ENCODE assay signal across 8 mouse cellular contexts in genomic region chr17:24887291-24888080, GRCm38 (mm10). TPM values are rescaled to one million over a fixed set of nuclear protein-coding genes. Genes with fewer than 3 reads are reported as not detected.
A peak's percentile ranks its signal among the peaks of the same experiment; 100 is the strongest.
DNase-seq lines count a peak whose midpoint lies in the region; ATAC-seq lines count a peak whose summit lies in the region.

No protein-coding gene starts in this region.

- DNase-seq in CD4-positive, CD25-positive, alpha-beta regulatory T cell, adult 2 months (ENCODE audit: low read depth, low spot score), result peak; percentile 37
- no peak for DNase-seq in neural tube, embryonic 11.5 days (ENCODE audit: low spot score)
- no peak for DNase-seq in neural tube, embryonic 10.5 days (ENCODE audit: extremely low spot score, low spot score)
- peak; percentile 11 for DNase-seq in hindbrain, embryonic 11.5 days (ENCODE audit: low spot score)
- DNase-seq in left cerebral cortex, adult 9 months (ENCODE audit: low spot score in 2 of 2), result no peak

- WGBS in neural tube, embryonic 11.5 days, result 73% methylated on average over 18 of the region's 18 CpGs
- 68% methylated on average over 18 of the region's 18 CpGs for WGBS in hindbrain, embryonic 11.5 days
- 70% methylated on average over 18 of the region's 18 CpGs for WGBS in midbrain, embryonic 13.5 days

- peaks cover 14% of the 10 kb centered on the region for H3K4me1 ChIP-seq in neural tube, embryonic 11.5 days (ENCODE audit: control insufficient read depth, insufficient read depth, low read length)
- peaks cover 8% of the 10 kb centered on the region; the same call in 1 of the 2 replicates for H3K4me1 ChIP-seq in hindbrain, embryonic 11.5 days (replicated peaks; ENCODE audit: control insufficient read depth, insufficient read depth, low read length)
- H3K4me1 ChIP-seq in midbrain, embryonic 13.5 days (replicated peaks), result peaks cover 32% of the 10 kb centered on the region

- H3K36me3 ChIP-seq in neural tube, embryonic 11.5 days (ENCODE audit: control insufficient read depth, insufficient read depth, low read length), result peaks cover 12% of the 10 kb centered on the region
- H3K36me3 ChIP-seq in hindbrain, embryonic 11.5 days (ENCODE audit: control insufficient read depth, insufficient read depth, low read length), result no peaks in the 10 kb centered on the region; the same call in 1 of the 2 replicates
- peaks cover 60% of the 10 kb centered on the region for H3K36me3 ChIP-seq in midbrain, embryonic 13.5 days

- peak overlapping the region; percentile 92 for H3K4me2 ChIP-seq in neural tube, embryonic 11.5 days (ENCODE audit: low read depth)
- H3K4me2 ChIP-seq in hindbrain, embryonic 11.5 days (replicated peaks; ENCODE audit: low read depth, low read length), result peak overlapping the region; percentile 91
- peak overlapping the region; percentile 92 for H3K4me2 ChIP-seq in midbrain, embryonic 13.5 days (replicated peaks)

- peak overlapping the region; percentile 88 for H3K4me3 ChIP-seq in neural tube, embryonic 11.5 days (ENCODE audit: low read depth, low read length)
- H3K4me3 ChIP-seq in hindbrain, embryonic 11.5 days (ENCODE audit: low read depth, low read length), result peak overlapping the region; percentile 92
- peak overlapping the region; percentile 87 for H3K4me3 ChIP-seq in midbrain, embryonic 13.5 days (replicated peaks)

- H3K27me3 ChIP-seq in neural tube, embryonic 11.5 days (ENCODE audit: control insufficient read depth, insufficient read depth, low read length), result no peaks in the 10 kb centered on the region
- H3K27me3 ChIP-seq in hindbrain, embryonic 11.5 days (ENCODE audit: control insufficient read depth, insufficient read depth, low read length), result no peaks in the 10 kb centered on the region
- H3K27me3 ChIP-seq in midbrain, embryonic 13.5 days, result no peaks in the 10 kb centered on the region

- 0 out of 2 replicates have a peak overlapping the region, but pooled peaks have one; percentile 34 for H3K27ac ChIP-seq in neural tube, embryonic 11.5 days (ENCODE audit: low read depth, low read length)
- H3K27ac ChIP-seq in hindbrain, embryonic 11.5 days (ENCODE audit: low read depth, low read length), result no peak overlapping the region
- H3K27ac ChIP-seq in midbrain, embryonic 13.5 days, result peak overlapping the region; percentile 81; the same call in 1 of the 2 replicates

- H3K9ac ChIP-seq in neural tube, embryonic 11.5 days (ENCODE audit: low read length), result peak overlapping the region; percentile 87
- peak overlapping the region; percentile 88 for H3K9ac ChIP-seq in hindbrain, embryonic 11.5 days (ENCODE audit: low read depth, low read length)
- H3K9ac ChIP-seq in midbrain, embryonic 13.5 days (replicated peaks), result peak overlapping the region; percentile 92

- no peak for ATAC-seq in CD4-positive, CD25-positive, alpha-beta regulatory T cell, adult 4 months
- no peak for ATAC-seq in neural tube, embryonic 11.5 days (ENCODE audit: insufficient read depth, low FRiP score, low TSS enrichment)
- ATAC-seq in hindbrain, embryonic 11.5 days (ENCODE audit: low FRiP score), result no peak
- no peak for ATAC-seq in midbrain, embryonic 13.5 days
- no peak for ATAC-seq in monocyte, adult 5-6 weeks (replicated peaks; ENCODE audit: insufficient number of reproducible peaks, low FRiP score, low TSS enrichment, poor library complexity, severe bottlenecking)

- no peaks in the 10 kb centered on the region for H3K9me3 ChIP-seq in neural tube, embryonic 11.5 days (ENCODE audit: control insufficient read depth, low read length)
- no peaks in the 10 kb centered on the region for H3K9me3 ChIP-seq in hindbrain, embryonic 11.5 days (ENCODE audit: control insufficient read depth, low read length)
- no peaks in the 10 kb centered on the region for H3K9me3 ChIP-seq in midbrain, embryonic 13.5 days

RNA-seq across cellular contexts. Expression of gene Spsb3, which starts 1.0 kb away (rescaled TPM):
- 10 to 100 TPM; 53.0 to 59.5 TPM for polyA plus RNA-seq in CD4-positive, CD25-positive, alpha-beta regulatory T cell, adult 4 months (2017; shearing (Covaris generic))
- 45.2 and 49.6 TPM in 2 replicates for polyA plus RNA-seq in neural tube, embryonic 11.5 days (2014; fragmentation: Nextera tagmentation; extraction: Ambion mirVana)
- polyA plus RNA-seq in hindbrain, embryonic 11.5 days (2014; fragmentation: Nextera tagmentation; extraction: Ambion mirVana), result 43.4 and 46.5 TPM in 2 replicates
- polyA plus RNA-seq in midbrain, embryonic 13.5 days (2015; fragmentation: Nextera tagmentation; extraction: Ambion mirVana), result 71.7 and 74.7 TPM in 2 replicates
- 16.6 to 25.9 TPM (median 20.5 TPM) in 3 replicates for total RNA-seq in monocyte, adult 5-6 weeks (2017)

RNA-seq across cellular contexts. Expression of gene Nubp2, which starts 1.3 kb away (rescaled TPM):
- polyA plus RNA-seq in CD4-positive, CD25-positive, alpha-beta regulatory T cell, adult 4 months (2017; shearing (Covaris generic)), result 100 to 1,000 TPM in 1 of 2 experiments, 10 to 100 TPM in 1; 76.6 to 104 TPM
- 82.3 and 88.8 TPM in 2 replicates for polyA plus RNA-seq in neural tube, embryonic 11.5 days (2014; fragmentation: Nextera tagmentation; extraction: Ambion mirVana)
- 77.6 and 84.2 TPM in 2 replicates for polyA plus RNA-seq in hindbrain, embryonic 11.5 days (2014; fragmentation: Nextera tagmentation; extraction: Ambion mirVana)
- 68.2 and 75.3 TPM in 2 replicates for polyA plus RNA-seq in midbrain, embryonic 13.5 days (2015; fragmentation: Nextera tagmentation; extraction: Ambion mirVana)
- total RNA-seq in monocyte, adult 5-6 weeks (2017), result 34.3 to 41.0 TPM (median 40.1 TPM) in 3 replicates

RNA-seq across cellular contexts. Expression of gene Eme2, which starts 7.4 kb away (rescaled TPM):
- 10 to 100 TPM; 19.9 to 41.4 TPM for polyA plus RNA-seq in CD4-positive, CD25-positive, alpha-beta regulatory T cell, adult 4 months (2017; shearing (Covaris generic))
- 28.9 and 29.7 TPM in 2 replicates for polyA plus RNA-seq in neural tube, embryonic 11.5 days (2014; fragmentation: Nextera tagmentation; extraction: Ambion mirVana)
- polyA plus RNA-seq in hindbrain, embryonic 11.5 days (2014; fragmentation: Nextera tagmentation; extraction: Ambion mirVana), result 22.7 and 24.2 TPM in 2 replicates
- 36.8 and 38.4 TPM in 2 replicates for polyA plus RNA-seq in midbrain, embryonic 13.5 days (2015; fragmentation: Nextera tagmentation; extraction: Ambion mirVana)
- 12.0 to 20.2 TPM (median 12.9 TPM) in 3 replicates for total RNA-seq in monocyte, adult 5-6 weeks (2017)

RNA-seq across cellular contexts. Expression of gene Mrps34, which starts 7.4 kb away (rescaled TPM):
- polyA plus RNA-seq in CD4-positive, CD25-positive, alpha-beta regulatory T cell, adult 4 months (2017; shearing (Covaris generic)), result 10 to 100 TPM; 74.5 to 78.5 TPM
- polyA plus RNA-seq in neural tube, embryonic 11.5 days (2014; fragmentation: Nextera tagmentation; extraction: Ambion mirVana), result 75.3 and 81.6 TPM in 2 replicates
- 70.5 and 73.3 TPM in 2 replicates for polyA plus RNA-seq in hindbrain, embryonic 11.5 days (2014; fragmentation: Nextera tagmentation; extraction: Ambion mirVana)
- polyA plus RNA-seq in midbrain, embryonic 13.5 days (2015; fragmentation: Nextera tagmentation; extraction: Ambion mirVana), result 73.0 and 82.3 TPM in 2 replicates
- total RNA-seq in monocyte, adult 5-6 weeks (2017), result 13.4 to 24.4 TPM (median 19.0 TPM) in 3 replicates

RNA-seq across cellular contexts. Expression of gene Nme3, which starts 8.8 kb away (rescaled TPM):
- 10 to 100 TPM; 40.7 to 52.5 TPM for polyA plus RNA-seq in CD4-positive, CD25-positive, alpha-beta regulatory T cell, adult 4 months (2017; shearing (Covaris generic))
- polyA plus RNA-seq in neural tube, embryonic 11.5 days (2014; fragmentation: Nextera tagmentation; extraction: Ambion mirVana), result 38.4 and 57.1 TPM in 2 replicates
- 45.9 and 49.7 TPM in 2 replicates for polyA plus RNA-seq in hindbrain, embryonic 11.5 days (2014; fragmentation: Nextera tagmentation; extraction: Ambion mirVana)
- polyA plus RNA-seq in midbrain, embryonic 13.5 days (2015; fragmentation: Nextera tagmentation; extraction: Ambion mirVana), result 74.1 and 76.8 TPM in 2 replicates
- 28.0 to 48.6 TPM (median 30.1 TPM) in 3 replicates for total RNA-seq in monocyte, adult 5-6 weeks (2017)

Comparison
In these comparisons a context has a peak if more than half of its experiments do, and no peak if none do; other contexts are left out.
1. DNase-seq: peak in CD4-positive, CD25-positive, alpha-beta regulatory T cell, adult 2 months (single experiment) and hindbrain, embryonic 11.5 days (single experiment); none in neural tube, embryonic 11.5 days (single experiment), neural tube, embryonic 10.5 days (single experiment) and left cerebral cortex, adult 9 months (0 of 2).
2. Peak in every context shown above with its lines, with median percentiles within 50 percentile points of each other: H3K4me2 ChIP-seq, H3K4me3 ChIP-seq and H3K9ac ChIP-seq.